ENCODE assay signal across 8 mouse cellular contexts in the genomic region with DNA sequence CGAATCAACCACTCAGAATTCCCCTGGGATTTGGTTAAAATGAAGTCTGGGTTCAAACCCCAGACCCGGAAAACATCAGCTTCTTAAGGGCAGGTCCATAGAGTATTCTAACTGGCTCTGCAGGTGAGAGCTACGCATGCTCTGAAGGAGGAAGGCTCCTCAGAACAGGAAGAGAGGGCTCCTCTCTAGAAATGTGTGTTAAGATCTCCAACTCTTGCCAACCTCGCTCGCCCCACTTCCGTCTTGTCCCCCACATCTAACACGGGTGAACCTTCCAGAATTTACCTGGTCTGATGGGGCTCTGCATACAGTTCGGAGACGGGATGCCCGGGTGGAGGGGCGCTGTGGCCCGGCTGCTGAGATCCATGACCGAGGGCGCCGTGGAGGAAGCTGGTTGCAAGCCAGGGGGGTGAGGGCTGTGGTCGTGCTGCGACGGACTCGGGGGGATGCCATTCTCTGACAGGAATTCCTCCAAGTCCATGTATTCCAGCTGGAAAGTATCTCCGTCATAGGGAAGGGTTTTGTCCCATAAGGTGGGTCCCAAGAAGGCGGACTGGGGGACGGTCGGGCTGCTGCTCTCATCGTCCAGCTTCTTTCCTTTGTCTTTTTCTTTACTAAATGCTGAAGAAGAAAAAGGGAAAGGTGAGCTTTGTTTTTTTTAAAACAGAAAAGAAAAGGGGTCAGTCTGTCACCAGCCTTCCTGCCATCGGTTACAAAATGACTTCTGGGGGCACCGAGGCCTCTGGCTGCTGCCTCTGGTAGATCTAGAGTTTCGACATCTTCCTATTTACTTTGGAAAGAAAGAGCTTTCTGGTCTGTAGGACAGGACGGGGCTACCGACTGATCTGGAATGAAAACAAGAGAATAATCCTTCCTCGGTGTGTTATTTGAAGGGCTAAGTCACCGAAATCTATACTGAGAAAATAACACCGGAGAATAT. TPM values are rescaled to one million over a fixed set of nuclear protein-coding genes. Genes with fewer than 3 reads are reported as not detected.
DNase-seq lines count a peak whose midpoint lies in the region; ATAC-seq and TF ChIP-seq lines count a peak whose summit lies in the region.

No protein-coding gene starts in this region.

- no peaks in the 10 kb centered on the region for H3K9me3 ChIP-seq in stomach, embryonic 14.5 days (ENCODE audit: control insufficient read depth, low read depth, low read length)
- no peaks in the 10 kb centered on the region for H3K9me3 ChIP-seq in stomach, postnatal 0 days (ENCODE audit: control insufficient read depth, low read length)

- TF ChIP-seq CTCF in gastrocnemius, adult 2 months (IDR thresholded peaks at IDR 0.05): no peak
- no peak for TF ChIP-seq CTCF in stomach, postnatal 0 days (IDR thresholded peaks at IDR 0.05; ENCODE audit: low read depth)

- no peak for ATAC-seq in stomach, embryonic 14.5 days (ENCODE audit: insufficient number of reproducible peaks, insufficient read depth, low FRiP score, low read depth)
- ATAC-seq in stomach, postnatal 0 days (ENCODE audit: low FRiP score, low TSS enrichment): no peak
- peak; percentile 49 for ATAC-seq in megakaryocyte-erythroid progenitor cell, adult 5-6 weeks (replicated peaks; ENCODE audit: low FRiP score, low TSS enrichment, poor library complexity, severe bottlenecking)

- H3K4me3 ChIP-seq in gastrocnemius, adult 2 months: peak overlapping the region; percentile 77
- no peak overlapping the region for H3K4me3 ChIP-seq in stomach, embryonic 14.5 days (ENCODE audit: low read depth, low read length)
- H3K4me3 ChIP-seq in stomach, postnatal 0 days (ENCODE audit: low read depth, low read length): no peak overlapping the region

- 54% methylated on average over 32 of the region's 32 CpGs for WGBS in stomach, embryonic 14.5 days
- 65% methylated on average over 32 of the region's 32 CpGs for WGBS in stomach, postnatal 0 days

- 0 out of 2 replicates have a peak, but pooled peaks cover 6% of the 10 kb centered on the region for H3K4me1 ChIP-seq in stomach, embryonic 14.5 days (ENCODE audit: control insufficient read depth, insufficient read depth, low read length)
- no peaks in the 10 kb centered on the region for H3K4me1 ChIP-seq in stomach, postnatal 0 days (replicated peaks; ENCODE audit: control insufficient read depth, insufficient read depth)

- intact Hi-C loops in gastrocnemius, adult 2 months (cut with DNase I): no loop called here

- peaks cover 6% of the 10 kb centered on the region for H3K27me3 ChIP-seq in stomach, embryonic 14.5 days (ENCODE audit: control insufficient read depth, insufficient read depth, low read length)
- no peaks in the 10 kb centered on the region for H3K27me3 ChIP-seq in stomach, postnatal 0 days (ENCODE audit: control insufficient read depth, insufficient read depth, low read length)

- H3K4me2 ChIP-seq in stomach, embryonic 14.5 days (replicated peaks; ENCODE audit: low read depth, low read length): peak overlapping the region; percentile 90; the same call in 1 of the 2 replicates
- no peak overlapping the region for H3K4me2 ChIP-seq in stomach, postnatal 0 days (replicated peaks; ENCODE audit: low read depth)

- no peak for TF ChIP-seq EP300 in stomach, postnatal 0 days (optimal IDR thresholded peaks at IDR 0.05)

- no peaks in the 10 kb centered on the region for H3K36me3 ChIP-seq in stomach, embryonic 14.5 days (ENCODE audit: control insufficient read depth, insufficient read depth, low read length)
- no peaks in the 10 kb centered on the region for H3K36me3 ChIP-seq in stomach, postnatal 0 days (ENCODE audit: control insufficient read depth, insufficient read depth, low read length)

- no peak overlapping the region for H3K9ac ChIP-seq in stomach, embryonic 14.5 days (replicated peaks; ENCODE audit: low read depth, low read length)
- H3K9ac ChIP-seq in stomach, postnatal 0 days (ENCODE audit: low read length): no peak overlapping the region

- H3K27ac ChIP-seq in gastrocnemius, adult 2 months: no peak overlapping the region; the same call in 1 of the 2 replicates
- no peak overlapping the region for H3K27ac ChIP-seq in stomach, embryonic 14.5 days (ENCODE audit: low read length)
- H3K27ac ChIP-seq in stomach, postnatal 0 days (replicated peaks): no peak overlapping the region

- peak; percentile 24 for DNase-seq in gastrocnemius, adult 2 months
- no peak for DNase-seq in gastrocnemius, postnatal 10 days
- no peak for DNase-seq in stomach, postnatal 0 days (ENCODE audit: low spot score)
- DNase-seq in adrenal gland, postnatal 4 days (ENCODE audit: low spot score in 2 of 2): no peak
- DNase-seq in gastrocnemius, adult 18-20 months (ENCODE audit: low spot score): no peak
- no peak for DNase-seq in retina, embryonic 14.5 days (ENCODE audit: low spot score)

RNA-seq across cellular contexts. Expression of gene Hlf, which starts 2.9 kb away (rescaled TPM):
- total RNA-seq in gastrocnemius, adult 2 months (2021): 1 to 10 TPM; 3.7 to 8.3 TPM
- total RNA-seq in gastrocnemius, postnatal 10 days (2021): 1 to 10 TPM; 5.1 to 7.5 TPM
- polyA plus RNA-seq in stomach, embryonic 14.5 days (2014; fragmentation: Nextera tagmentation; extraction: Ambion mirVana): 1.2 and 1.7 TPM in 2 replicates
- polyA plus RNA-seq in stomach, postnatal 0 days (2015; fragmentation: Nextera tagmentation; extraction: Ambion mirVana): 1.2 and 1.6 TPM in 2 replicates
- total RNA-seq in megakaryocyte-erythroid progenitor cell, adult 5-6 weeks (2014; fragmentation: Nextera tagmentation): 0.70 and 4.8 TPM in 2 replicates
- total RNA-seq in megakaryocyte-erythroid progenitor cell, adult 5-6 weeks (2017): 0.70 and 4.6 TPM in 2 replicates
- total RNA-seq in adrenal gland, postnatal 4 days (2021): 10 to 100 TPM; 17.0 to 18.7 TPM
- total RNA-seq in gastrocnemius, adult 18-20 months (2021): 1 to 10 TPM; 6.6 to 8.0 TPM
